Mouse (Mus musculus) G1E-ER4 (cell line): ENCODE measurements around the gene Hnrnph3. TPM values are rescaled to one million over a fixed set of nuclear protein-coding genes. Genes with fewer than 3 reads are reported as not detected.

Experiments used
- GATA1 ChIP-seq: IDR thresholded peaks from one replicate; pipeline ENCODE4 v1.8.0; 2012; ENCODE audit warnings: low read length, inconsistent platforms
- polyA plus RNA-seq: library from polyadenylated mRNA; stranded (reverse); fragments of >175 nt; gene quantifications from 2 replicates; pipeline ENCODE4 v1.2.3, GENCODE M21; 2012

The Hnrnph3 gene
- polyA plus RNA-seq, 1 experiment, result 5.2 TPM

GRCm38 (mm10) chr10:62965796-62966195 lies 58.2 kb downstream of the Hnrnph3 start:
- no peak for TF ChIP-seq GATA1

Other genes starting within 250 kb of the Hnrnph3 start
- 6.3 and 9.3 TPM in 2 replicates for gene Ccar1, start 231.9 kb downstream of the Hnrnph3 start, polyA plus RNA-seq
- not detected in 2 replicates for gene Tet1, start 115.2 kb downstream of the Hnrnph3 start, polyA plus RNA-seq
- gene Slc25a16, start 103.6 kb downstream of the Hnrnph3 start, polyA plus RNA-seq, result 7.8 and 14.5 TPM in 2 replicates
- 8.3 and 9.7 TPM in 2 replicates for gene Dna2, start 77.2 kb downstream of the Hnrnph3 start, polyA plus RNA-seq
- 0.62 and 0.78 TPM in 2 replicates for gene Rufy2, start 44.0 kb downstream of the Hnrnph3 start, polyA plus RNA-seq
- not detected in 2 replicates for gene Pbld2, start 98 bp upstream of the Hnrnph3 start, polyA plus RNA-seq
- not detected in 2 replicates for gene Pbld1, start 35.9 kb upstream of the Hnrnph3 start, polyA plus RNA-seq
- not detected in 2 replicates for gene Atoh7, start 75.4 kb upstream of the Hnrnph3 start, polyA plus RNA-seq
- gene Mypn, start 179.7 kb upstream of the Hnrnph3 start, polyA plus RNA-seq, result not detected in 2 replicates
- gene Herc4, start 219.6 kb upstream of the Hnrnph3 start, polyA plus RNA-seq, result 4.8 and 6.2 TPM in 2 replicates